Mouse (Mus musculus): Measurements from ENCODE around the gene Aco2. TPM values are rescaled to one million over a fixed set of nuclear protein-coding genes. Genes with fewer than 3 reads are reported as not detected.

Aco2 gene
- polyA plus RNA-seq (2015; fragmentation: Nextera tagmentation; extraction: Ambion mirVana) = 142 and 156 TPM in 2 replicates

DNA sequence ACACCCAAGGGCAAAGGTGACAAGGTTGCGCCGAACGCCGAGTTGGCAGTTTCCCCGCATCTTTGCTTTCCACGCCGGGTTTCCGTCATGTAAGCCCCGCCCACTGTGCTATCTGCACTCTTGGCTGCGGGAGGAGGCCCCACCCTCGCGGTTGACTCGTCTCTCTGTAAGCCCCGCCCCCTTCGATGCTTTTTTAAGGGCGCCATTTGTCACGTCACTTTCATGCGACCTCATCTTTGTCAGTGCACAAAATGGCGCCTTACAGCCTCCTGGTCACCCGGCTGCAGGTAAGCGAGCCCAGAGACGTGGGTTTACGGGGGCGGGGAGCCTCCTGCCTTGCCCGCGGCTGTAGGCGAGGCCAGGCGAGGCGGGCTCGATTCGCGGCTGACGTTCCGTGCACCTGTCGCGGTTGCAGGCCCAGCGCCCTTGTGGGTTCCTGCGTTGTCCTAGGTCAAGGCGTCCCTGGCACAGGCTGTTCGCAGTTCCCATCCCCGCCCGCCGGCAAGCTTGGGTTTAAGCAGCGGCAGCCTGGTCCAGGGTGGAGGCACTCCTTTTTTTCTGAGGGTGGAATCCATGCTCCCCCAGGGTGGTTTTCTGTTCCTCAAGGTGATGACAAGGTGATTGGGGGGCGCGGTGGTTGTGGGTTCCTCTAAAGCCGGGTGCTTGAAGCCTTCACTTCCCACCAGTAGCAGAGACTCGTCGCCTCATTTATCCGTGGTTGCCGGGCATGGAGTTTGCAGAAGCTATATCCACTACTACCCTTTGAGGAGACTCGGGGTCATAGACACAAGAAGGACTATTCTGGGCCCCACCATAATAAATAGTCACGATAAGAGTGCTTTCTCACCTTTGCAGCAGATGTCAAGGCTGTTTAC lies at the start of gene Aco2:
Gene Aco2, plus strand, starts transcription at position 48 of the 875 bp plus-strand sequence.
- under 1% methylated on average over 53 of the region's 53 CpGs for WGBS
- H3K4me2 ChIP-seq (replicated peaks) = peak within 1 kb of the TSS; percentile 92
- H3K27ac ChIP-seq = peak within 1 kb of the TSS; percentile 97
- no peaks in the 10 kb centered on the region for H3K9me3 ChIP-seq
- no peaks in the 10 kb centered on the region for H3K27me3 ChIP-seq
- peak within 1 kb of the TSS; percentile 97 for H3K4me3 ChIP-seq
- H3K36me3 ChIP-seq = peaks cover 33% of the 10 kb centered on the region
- H3K9ac ChIP-seq = peak within 1 kb of the TSS; percentile 86
- peaks cover 15% of the 10 kb centered on the region for H3K4me1 ChIP-seq
- ATAC-seq (ENCODE audit: low FRiP score, low read depth) = peak; percentile 91

DNA sequence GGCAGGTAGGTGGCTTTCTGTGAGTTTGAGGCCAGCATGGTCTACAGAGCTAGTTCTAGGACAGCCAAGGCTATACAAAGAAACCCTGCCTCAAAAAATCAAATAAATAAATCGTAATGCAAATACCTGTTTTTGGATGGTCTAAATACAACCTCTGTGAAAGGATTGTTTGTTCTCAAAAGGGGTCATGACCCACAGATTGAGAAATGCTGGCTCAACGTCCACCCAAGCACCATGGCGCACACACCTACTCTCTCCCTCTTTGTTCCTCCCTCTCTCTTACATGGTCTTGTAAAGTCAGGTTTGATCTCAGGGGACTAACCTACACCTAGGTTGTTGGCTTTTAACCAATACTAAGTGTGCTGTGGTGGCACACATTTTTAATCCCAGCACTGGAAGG lies 49.5 kb upstream of the Aco2 start:
- 84% methylated on average over 3 of the region's 3 CpGs for WGBS
- Histone ChIP-seq H3K36me3 (peaks cover 94% of the 10 kb centered on the region), H3K27me3 (no peaks in the 10 kb centered on the region)

DNA sequence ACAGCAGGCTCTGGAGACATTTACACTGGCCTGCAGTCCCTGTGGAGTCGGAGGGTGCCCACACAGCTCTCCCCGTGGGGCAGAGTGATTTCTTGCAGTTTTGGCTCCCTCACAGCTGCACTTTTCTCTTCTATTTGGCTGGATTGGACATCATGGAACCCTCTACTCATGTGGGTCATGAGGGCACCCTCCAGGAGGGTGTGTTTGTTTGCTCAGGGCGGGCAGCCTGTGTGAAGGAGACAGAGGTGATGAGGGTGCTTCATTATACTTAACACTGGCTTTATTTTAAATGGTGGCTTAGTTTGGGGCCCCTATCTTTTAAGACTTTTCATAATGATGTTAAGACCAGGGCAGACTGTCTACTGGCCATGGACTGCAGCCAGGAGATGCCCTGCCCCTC lies 47.3 kb upstream of the Aco2 start:
- 0 out of 2 replicates have a peak, but pooled peaks cover 3% of the 10 kb centered on the region for H3K4me1 ChIP-seq
- H3K36me3 ChIP-seq = peaks cover 81% of the 10 kb centered on the region
- 82% methylated on average over 3 of the region's 3 CpGs for WGBS
- H3K27me3 ChIP-seq = no peaks in the 10 kb centered on the region
- no peak overlapping the region for H3K9ac ChIP-seq
- no peaks in the 10 kb centered on the region for H3K9me3 ChIP-seq
- no peak overlapping the region for H3K27ac ChIP-seq
- no peak for ATAC-seq (ENCODE audit: low FRiP score, low read depth)
- no peak overlapping the region for H3K4me3 ChIP-seq
- no peak overlapping the region for H3K4me2 ChIP-seq (replicated peaks)

More for the DNA sequence above, 49.5 kb upstream of the Aco2 start:
- Histone ChIP-seq H3K9ac (no peak overlapping the region), H3K9me3 (no peaks in the 10 kb centered on the region), H3K4me2 (replicated peaks) (no peak overlapping the region), H3K4me1 (0 out of 2 replicates have a peak, but pooled peaks cover 3% of the 10 kb centered on the region), H3K27ac (no peak overlapping the region), H3K4me3 (no peak overlapping the region)
- ATAC-seq (ENCODE audit: low FRiP score, low read depth) = no peak

DNA sequence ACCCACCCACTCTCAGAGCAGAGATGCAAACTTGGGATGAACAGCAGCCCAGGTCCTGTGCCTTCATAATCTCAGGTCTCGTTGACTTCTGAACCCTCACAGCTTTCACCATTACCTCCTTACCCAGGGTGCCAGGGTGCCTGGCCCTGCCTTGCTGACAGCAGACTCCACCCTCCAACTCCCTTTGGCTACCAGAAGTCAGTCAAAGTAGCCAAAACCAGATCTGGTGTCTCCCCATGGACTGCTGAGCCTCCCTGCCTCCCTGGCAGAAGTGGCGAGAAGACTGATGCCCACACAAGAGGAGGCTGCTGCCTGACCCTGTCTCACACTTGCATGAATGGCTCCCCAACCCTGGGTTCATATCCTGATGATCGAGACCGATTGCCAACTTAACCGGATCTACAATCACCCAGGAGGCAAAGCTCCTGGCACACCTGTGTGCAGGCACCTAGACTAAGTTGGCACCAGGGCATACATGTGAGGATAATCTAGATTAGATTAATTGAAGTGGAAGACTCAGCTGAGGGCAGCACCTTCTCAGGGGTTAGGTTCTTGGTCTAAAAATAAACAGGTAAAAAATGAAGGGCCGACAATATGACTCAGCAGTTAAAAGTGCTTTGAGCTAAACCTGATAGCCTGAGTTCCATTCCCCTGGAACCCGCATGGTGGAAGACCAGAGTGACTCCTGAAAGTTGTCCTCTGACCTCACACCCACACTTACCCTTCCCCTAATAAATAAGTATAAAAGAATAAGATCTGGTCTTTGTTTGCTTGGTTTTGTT lies 43.5 kb upstream of the Aco2 start:
- Histone ChIP-seq H3K9me3 (no peaks in the 10 kb centered on the region), H3K27ac (no peak overlapping the region), H3K36me3 (peaks cover 48% of the 10 kb centered on the region), H3K4me2 (replicated peaks) (no peak overlapping the region), H3K9ac (no peak overlapping the region), H3K4me1 (peaks cover 12% of the 10 kb centered on the region; the same call in 1 of the 2 replicates), H3K27me3 (no peaks in the 10 kb centered on the region), H3K4me3 (no peak overlapping the region)
- no peak for ATAC-seq (ENCODE audit: low FRiP score, low read depth)
- WGBS = 89% methylated on average over 7 of the region's 7 CpGs

DNA sequence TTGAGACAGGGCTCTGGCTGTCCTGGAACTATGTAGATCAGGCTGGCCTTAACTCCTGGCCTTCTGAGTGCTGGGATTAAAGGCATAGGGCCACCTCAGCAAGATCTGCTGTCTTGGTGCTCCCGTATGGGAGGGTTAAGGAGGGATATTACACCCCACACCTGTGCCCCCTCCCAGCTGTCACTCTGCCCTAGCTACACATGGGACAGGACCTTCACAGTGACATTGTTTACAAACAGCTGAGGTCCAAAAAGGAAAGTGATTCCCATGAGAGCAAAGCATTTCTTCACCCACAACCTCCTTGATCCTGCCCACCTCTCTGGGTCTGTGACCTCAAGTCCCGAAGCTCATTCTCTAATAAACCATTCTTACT lies 42.9 kb upstream of the Aco2 start:
- Histone ChIP-seq H3K36me3 (peaks cover 42% of the 10 kb centered on the region), H3K4me2 (replicated peaks) (no peak overlapping the region), H3K27me3 (0 out of 2 replicates have a peak, but pooled peaks cover 2% of the 10 kb centered on the region), H3K9ac (no peak overlapping the region), H3K4me1 (peaks cover 12% of the 10 kb centered on the region; the same call in 1 of the 2 replicates), H3K4me3 (no peak overlapping the region), H3K27ac (no peak overlapping the region), H3K9me3 (no peaks in the 10 kb centered on the region)
- no peak for ATAC-seq (ENCODE audit: low FRiP score, low read depth)
- 62% methylated on average over 2 of the region's 2 CpGs for WGBS

DNA sequence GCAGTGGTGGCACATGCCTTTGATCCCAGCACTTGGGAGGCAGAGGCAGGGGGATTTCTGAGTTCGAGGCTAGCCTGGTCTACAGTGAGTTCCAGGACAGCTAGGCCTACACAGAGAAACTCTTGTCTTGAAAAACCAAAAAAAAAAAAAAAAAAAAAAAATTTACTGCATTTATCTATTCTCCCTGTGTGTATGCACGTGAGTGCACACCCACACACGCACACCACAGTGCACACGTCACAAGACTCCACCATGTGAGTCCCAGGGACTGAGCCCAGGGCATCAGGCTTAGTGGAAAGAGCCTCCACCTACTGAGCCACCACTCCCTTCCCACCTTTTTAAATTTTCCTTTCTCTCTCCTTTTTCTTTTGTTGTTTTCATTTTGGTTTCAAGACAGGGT lies 41.6 kb upstream of the Aco2 start:
- no peak for ATAC-seq (ENCODE audit: low FRiP score, low read depth)
- Histone ChIP-seq H3K9ac (no peak overlapping the region), H3K4me3 (no peak overlapping the region), H3K4me2 (replicated peaks) (no peak overlapping the region), H3K9me3 (no peaks in the 10 kb centered on the region), H3K27ac (no peak overlapping the region), H3K36me3 (peaks cover 29% of the 10 kb centered on the region), H3K4me1 (peaks cover 17% of the 10 kb centered on the region), H3K27me3 (peaks cover 15% of the 10 kb centered on the region)
- 86% methylated on average over 4 of the region's 4 CpGs for WGBS

DNA sequence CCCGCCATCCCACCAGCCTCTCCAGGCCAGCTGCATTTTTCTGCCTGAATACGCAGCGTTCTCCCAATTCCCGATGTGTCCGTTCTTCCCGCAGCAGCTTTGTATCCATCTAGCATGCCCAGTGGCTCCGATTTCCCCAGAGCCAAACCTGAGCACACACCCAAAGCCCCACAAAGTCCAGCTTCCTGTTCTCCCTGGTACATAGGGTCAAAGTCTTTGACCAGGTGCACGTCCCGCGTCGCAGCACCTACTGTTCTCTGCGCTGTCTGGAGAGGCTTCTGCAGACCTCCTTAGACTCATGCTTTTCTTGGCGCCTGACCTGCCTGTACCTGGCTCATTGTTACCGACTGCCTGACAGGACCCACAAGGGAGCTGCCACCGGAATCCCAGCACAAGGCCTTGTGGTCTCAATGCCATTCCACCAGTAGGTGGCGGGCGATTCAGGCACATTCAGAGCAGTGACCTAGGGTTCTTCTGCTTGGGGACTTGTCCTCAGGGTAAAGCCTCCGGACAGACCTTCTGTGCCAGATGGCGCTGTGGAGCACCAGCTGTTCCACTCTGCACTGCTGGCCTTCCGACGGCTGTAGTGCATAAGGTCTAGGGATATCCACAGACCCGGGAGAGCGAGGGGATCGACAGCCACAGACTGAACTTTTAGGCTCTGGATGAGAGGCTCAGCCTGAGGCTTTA lies 40.8 kb upstream of the Aco2 start:
- Histone ChIP-seq H3K9ac (peak overlapping the region; percentile 48), H3K9me3 (no peaks in the 10 kb centered on the region), H3K27me3 (peaks cover 17% of the 10 kb centered on the region), H3K27ac (no peak overlapping the region; the same call in 1 of the 2 replicates), H3K4me3 (peak overlapping the region; percentile 10; the same call in 1 of the 2 replicates), H3K4me1 (peaks cover 21% of the 10 kb centered on the region), H3K36me3 (peaks cover 21% of the 10 kb centered on the region), H3K4me2 (replicated peaks) (peak overlapping the region; percentile 35)
- 18% methylated on average over 24 of the region's 24 CpGs for WGBS
- peak; percentile 83 for ATAC-seq (ENCODE audit: low FRiP score, low read depth)

DNA sequence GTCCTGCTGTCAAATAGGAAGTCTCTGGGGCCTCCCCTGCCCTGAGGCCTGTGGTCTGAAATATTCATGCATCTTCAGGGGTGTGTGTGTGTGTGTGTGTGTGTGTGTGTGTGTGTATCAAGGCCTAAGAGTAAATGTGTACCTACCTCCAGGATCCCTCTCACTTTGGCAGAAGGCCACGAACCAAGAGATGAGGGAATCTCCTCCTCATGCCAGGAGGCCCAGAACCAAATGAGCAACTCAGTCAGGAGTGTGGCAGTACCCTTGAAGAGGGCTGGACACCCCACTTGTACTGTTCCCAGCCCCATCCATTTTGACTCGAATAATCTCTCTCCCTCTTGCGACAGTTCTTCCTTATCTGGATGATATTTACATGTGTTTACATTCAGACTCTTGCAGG lies 39.9 kb upstream of the Aco2 start:
- Histone ChIP-seq H3K9ac (no peak overlapping the region), H3K4me3 (no peak overlapping the region), H3K27ac (no peak overlapping the region), H3K27me3 (peaks cover 17% of the 10 kb centered on the region), H3K36me3 (peaks cover 12% of the 10 kb centered on the region), H3K4me2 (replicated peaks) (no peak overlapping the region), H3K4me1 (peaks cover 30% of the 10 kb centered on the region), H3K9me3 (no peaks in the 10 kb centered on the region)
- 91% methylated on average over 3 of the region's 3 CpGs for WGBS
- ATAC-seq (ENCODE audit: low FRiP score, low read depth) = no peak

DNA sequence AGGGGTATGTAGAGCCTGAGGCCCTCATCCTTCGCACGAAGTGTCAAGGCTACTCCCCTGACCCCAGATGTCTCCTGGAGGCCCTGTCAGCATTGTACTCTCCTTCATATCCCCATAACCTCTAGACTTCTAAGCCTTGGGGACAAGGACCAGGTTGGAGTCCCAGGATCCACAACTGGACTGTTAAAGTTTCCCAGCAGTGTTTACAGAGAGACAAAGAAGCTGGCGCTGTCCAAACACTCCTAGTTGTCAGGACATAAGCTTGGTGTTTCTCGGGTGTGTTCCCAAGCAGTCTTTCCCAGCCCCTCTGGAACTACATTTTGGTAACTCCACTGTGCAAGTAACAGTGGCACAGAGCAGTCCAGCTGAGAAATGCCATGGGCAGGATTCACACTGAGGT lies 38.6 kb upstream of the Aco2 start:
- no peaks in the 10 kb centered on the region for H3K9me3 ChIP-seq
- H3K4me1 ChIP-seq = peaks cover 35% of the 10 kb centered on the region
- H3K27me3 ChIP-seq = peaks cover 17% of the 10 kb centered on the region
- ATAC-seq (ENCODE audit: low FRiP score, low read depth) = no peak
- H3K9ac ChIP-seq = no peak overlapping the region
- no peak overlapping the region for H3K27ac ChIP-seq
- no peak overlapping the region for H3K4me2 ChIP-seq (replicated peaks)
- WGBS = 80% methylated on average over 4 of the region's 4 CpGs
- H3K36me3 ChIP-seq = peaks cover 3% of the 10 kb centered on the region; the same call in 1 of the 2 replicates
- H3K4me3 ChIP-seq = no peak overlapping the region

DNA sequence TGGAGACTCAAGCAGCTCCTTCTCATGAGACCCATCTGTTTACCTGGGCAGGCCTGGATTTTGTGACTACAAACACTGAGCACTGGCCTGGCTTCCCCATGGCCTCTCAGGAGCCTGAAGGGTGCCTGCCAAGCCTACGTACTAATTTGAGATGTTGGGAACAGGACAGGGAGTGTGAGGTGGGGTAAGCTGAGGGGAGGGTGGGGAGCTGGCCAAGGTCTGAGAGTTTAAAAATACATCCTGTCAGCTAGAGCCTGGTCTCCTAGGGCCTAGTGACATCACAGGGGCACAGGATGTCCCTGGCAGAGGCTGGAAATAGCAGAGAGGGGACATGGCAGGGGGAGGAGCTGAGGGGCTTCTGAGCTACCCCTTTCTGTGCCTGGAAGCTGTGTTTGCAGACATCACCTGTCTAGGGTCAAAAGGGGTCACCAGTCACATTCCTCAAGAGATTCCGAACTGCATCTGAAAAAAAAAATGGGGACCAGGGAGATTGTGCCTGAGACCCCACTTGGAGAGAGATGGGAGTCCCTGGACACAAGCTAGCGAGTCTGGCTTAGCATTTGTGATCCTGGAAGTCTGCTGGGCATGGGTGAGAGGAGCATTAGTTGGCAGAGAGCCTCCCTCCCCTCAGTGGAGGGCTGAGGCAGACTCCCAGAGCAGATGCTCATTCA lies 37.8 kb upstream of the Aco2 start:
- Histone ChIP-seq H3K4me2 (replicated peaks) (no peak overlapping the region), H3K4me3 (no peak overlapping the region), H3K9ac (no peak overlapping the region), H3K27me3 (peaks cover 17% of the 10 kb centered on the region), H3K27ac (no peak overlapping the region), H3K36me3 (no peaks in the 10 kb centered on the region), H3K4me1 (peaks cover 40% of the 10 kb centered on the region), H3K9me3 (no peaks in the 10 kb centered on the region)
- ATAC-seq (ENCODE audit: low FRiP score, low read depth) = no peak
- 31% methylated on average over 3 of the region's 3 CpGs for WGBS

Data from limb, embryonic 13.5 days (tissue).